Mouse (Mus musculus): Measurements from ENCODE around the gene Pou2f1. TPM values are rescaled to one million over a fixed set of nuclear protein-coding genes. Genes with fewer than 3 reads are reported as not detected.

Pou2f1 gene
- polyA plus RNA-seq, 1 experiment from 2014 or later, result 10.7 TPM

DNA sequence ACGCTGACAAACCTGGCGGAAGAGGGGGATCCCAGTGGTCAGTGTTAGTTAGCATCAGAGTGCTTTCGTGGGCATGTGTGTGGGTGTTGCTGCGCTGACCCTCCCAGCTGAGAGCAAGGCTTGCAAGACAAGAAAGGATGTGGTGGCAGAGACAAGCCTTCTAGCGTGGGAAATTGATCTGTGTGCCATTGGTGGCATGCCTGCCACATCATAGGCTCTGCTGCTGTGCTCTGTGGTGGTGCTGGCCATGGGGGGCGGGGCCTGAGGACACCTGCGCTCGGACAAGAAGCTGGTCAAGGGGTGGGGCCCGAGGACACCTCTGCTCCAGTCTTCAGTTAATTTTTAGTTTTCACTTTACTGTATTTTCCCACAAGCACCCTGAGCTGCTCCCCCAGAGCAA lies 186.1 kb downstream of the Pou2f1 start:
- H3K4me1 ChIP-seq, result peaks cover 19% of the 10 kb centered on the region
- WGBS, result 83% methylated on average over 9 of the region's 9 CpGs

More for the DNA sequence above, 186.1 kb downstream of the Pou2f1 start:
- Histone ChIP-seq H3K9me3 (replicated peaks) (no peaks in the 10 kb centered on the region), H3K27ac (replicated peaks) (no peak overlapping the region), H3K36me3 (no peaks in the 10 kb centered on the region), H3K4me3 (replicated peaks) (no peak overlapping the region), H3K4me2 (replicated peaks) (no peak overlapping the region), H3K27me3 (peaks cover 31% of the 10 kb centered on the region), H3K9ac (no peak overlapping the region)
- no peak; the same call in 1 of the 2 replicates for ATAC-seq (ENCODE audit: insufficient number of reproducible peaks, low FRiP score, low TSS enrichment, low read depth)

Other genes with a start within 250 kb of the Pou2f1 start
- 61.1 and 62.8 TPM in 2 replicates for gene Creg1, start 238.9 kb downstream of the Pou2f1 start, polyA plus RNA-seq (2015; fragmentation: Nextera tagmentation; extraction: Ambion mirVana)
- 0.99 and 1.00 TPM in 2 replicates for gene Cd247, start 214.0 kb downstream of the Pou2f1 start, polyA plus RNA-seq (2015; fragmentation: Nextera tagmentation; extraction: Ambion mirVana)
- 6.4 and 9.0 TPM in 2 replicates for gene Dusp27, start 125.2 kb upstream of the Pou2f1 start, polyA plus RNA-seq (2015; fragmentation: Nextera tagmentation; extraction: Ambion mirVana)
- 0.18 and 0.40 TPM in 2 replicates for gene Gpa33, start 127.6 kb upstream of the Pou2f1 start, polyA plus RNA-seq (2015; fragmentation: Nextera tagmentation; extraction: Ambion mirVana)
- not detected in 2 replicates for gene Mael, start 236.1 kb upstream of the Pou2f1 start, polyA plus RNA-seq (2015; fragmentation: Nextera tagmentation; extraction: Ambion mirVana)

Data from embryonic facial prominence, embryonic 15.5 days (tissue).